Mouse (Mus musculus) ES-E14 (cell line): ENCODE results near the gene Cep164.

ENCODE experiments used
- CHD2 ChIP-seq: IDR thresholded peaks from 2 replicates; pipeline ENCODE4 v1.6.1; 2014; ENCODE audit warnings: mild to moderate bottlenecking, low read depth, low read length, inconsistent platforms
- MAFK ChIP-seq: IDR thresholded peaks from 2 replicates; pipeline ENCODE4 v1.6.1; 2014; ENCODE audit warnings: mild to moderate bottlenecking, low read depth, low read length, inconsistent platforms; ENCODE audit not compliant: insufficient read depth
- ZC3H11A ChIP-seq: IDR thresholded peaks from 2 replicates; pipeline ENCODE4 v1.6.1; 2012; ENCODE audit warnings: low read depth, mild to moderate bottlenecking, inconsistent platforms, low read length, borderline replicate concordance
- ZNF384 ChIP-seq: IDR thresholded peaks from 2 replicates; pipeline ENCODE4 v1.6.1; 2012; ENCODE audit warnings: low read depth, low read length, inconsistent platforms

- TF ChIP-seq MAFK, result no peak
- TF ChIP-seq ZC3H11A, result no peak
- no peak for TF ChIP-seq CHD2
- no peak for TF ChIP-seq ZNF384
These were observed 11.4 kb upstream of the Cep164 start for GRCm38 (mm10) chr9:45839982-45840300.
